Mouse (Mus musculus): ENCODE measurements around the gene Ccdc113. TPM values are rescaled to one million over a fixed set of nuclear protein-coding genes. Genes with fewer than 3 reads are reported as not detected.

The Ccdc113 gene
- total RNA-seq, 2 experiments from 2014 or later = not detected

DNA sequence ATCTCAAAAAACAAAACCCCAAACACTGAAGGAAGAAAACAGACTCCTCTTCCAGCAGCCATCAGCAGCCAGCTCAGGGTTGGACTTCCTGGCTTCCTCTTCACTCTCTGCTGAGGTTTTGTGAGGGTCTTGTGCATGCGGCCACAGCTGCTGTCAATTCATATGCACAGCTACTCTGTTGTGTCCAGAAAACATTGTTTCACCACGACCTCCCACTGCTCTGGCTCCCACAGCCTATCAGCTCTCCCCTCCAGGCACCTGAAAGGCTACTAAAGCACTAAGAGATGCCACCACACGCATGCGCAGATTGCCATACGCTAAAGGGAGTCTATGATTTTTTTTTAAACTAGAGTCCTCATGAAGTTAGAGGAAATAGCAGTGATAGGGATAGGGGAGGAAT lies 29.1 kb upstream of the Ccdc113 start:
- H3K4me3 ChIP-seq = no peak overlapping the region
- TF ChIP-seq CTCF (IDR thresholded peaks at IDR 0.05) = no peak
- no peak for DNase-seq
- intact Hi-C loops (cut with DNase I) = no loop called here
- no peak overlapping the region for H3K27ac ChIP-seq

DNA sequence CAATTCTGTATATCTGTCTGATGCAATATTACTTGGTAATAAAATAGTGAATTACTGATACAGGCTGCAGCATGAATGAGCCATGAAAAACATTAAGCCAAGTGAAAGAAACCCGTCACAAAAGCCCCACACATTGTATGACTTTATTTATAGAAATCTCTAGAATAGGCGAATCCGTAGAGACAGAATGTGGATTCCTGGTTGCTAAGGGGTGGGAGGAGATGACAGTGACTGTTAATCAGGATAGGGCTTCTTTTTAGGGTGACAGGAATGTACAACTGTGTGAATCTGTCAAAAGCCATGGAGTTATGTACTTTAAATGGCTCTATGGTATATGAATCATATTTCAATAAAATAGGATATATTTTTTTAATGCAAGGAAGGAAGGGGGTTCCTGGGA lies 28.3 kb upstream of the Ccdc113 start:
- intact Hi-C loops (cut with DNase I) = no loop called here
- no peak overlapping the region for H3K27ac ChIP-seq
- no peak for TF ChIP-seq CTCF (IDR thresholded peaks at IDR 0.05)
- DNase-seq = no peak
- H3K4me3 ChIP-seq = no peak overlapping the region

- no peak overlapping the region for H3K4me3 ChIP-seq
- no peak overlapping the region for H3K27ac ChIP-seq
- TF ChIP-seq CTCF (IDR thresholded peaks at IDR 0.05) = peak; percentile 21; the same call in 1 of the 2 replicates
- intact Hi-C loops (cut with DNase I) = no loop called here
- no peak for DNase-seq
Measured at GRCm38 (mm10) chr8:95506245-95506644, 27.6 kb upstream of the Ccdc113 start.

DNA sequence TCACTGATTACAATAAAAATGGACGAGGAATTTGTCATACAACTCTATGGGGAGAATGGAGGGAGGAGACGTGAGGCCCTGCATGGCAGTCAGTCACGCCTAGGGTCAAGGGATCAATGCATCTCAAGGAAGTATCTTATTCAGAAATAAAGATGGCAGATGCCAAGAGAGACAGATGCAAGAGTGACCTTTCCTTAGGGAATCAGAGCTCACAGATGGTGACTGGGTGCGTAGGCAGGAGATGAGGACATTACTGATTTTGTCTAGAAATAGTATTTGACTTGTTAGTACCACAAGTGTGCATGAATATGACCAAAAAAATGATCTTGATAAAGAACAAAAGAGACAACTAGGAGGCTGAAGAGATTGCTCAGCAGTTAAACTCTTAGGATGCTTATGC lies 21.6 kb upstream of the Ccdc113 start:
- Histone ChIP-seq H3K4me3 (no peak overlapping the region), H3K27ac (no peak overlapping the region)
- DNase-seq = no peak
- no peak for TF ChIP-seq CTCF (IDR thresholded peaks at IDR 0.05)
- intact Hi-C loops (cut with DNase I) = no loop called here

DNA sequence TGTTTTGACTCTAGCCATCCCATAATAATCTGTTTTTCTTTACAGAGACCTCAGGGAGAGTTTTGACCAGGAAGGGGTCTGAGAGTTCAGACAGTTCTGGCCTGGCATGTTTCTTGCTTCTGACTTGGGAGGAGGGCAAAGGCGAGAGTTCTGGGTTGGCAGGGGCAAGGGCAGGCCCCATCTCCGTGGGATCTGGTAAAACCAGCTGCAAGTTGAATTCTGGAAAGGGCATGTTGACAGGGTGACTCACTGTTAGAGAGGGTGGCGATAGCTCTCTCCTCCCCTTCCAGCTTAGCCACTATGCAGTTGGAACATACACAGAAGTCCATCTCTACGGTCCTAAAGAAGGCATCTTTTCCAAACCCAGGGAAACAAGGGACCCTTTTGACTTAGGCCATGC lies 20.7 kb upstream of the Ccdc113 start:
- intact Hi-C loops (cut with DNase I) = no loop called here
- Histone ChIP-seq H3K4me3 (no peak overlapping the region), H3K27ac (no peak overlapping the region)
- TF ChIP-seq CTCF (IDR thresholded peaks at IDR 0.05) = no peak
- DNase-seq = no peak

GRCm38 (mm10) chr8:95516928-95517327 lies 17.0 kb upstream of the Ccdc113 start:
- no peak for TF ChIP-seq CTCF (IDR thresholded peaks at IDR 0.05)
- DNase-seq = no peak
- Histone ChIP-seq H3K27ac (no peak overlapping the region), H3K4me3 (no peak overlapping the region)
- intact Hi-C loops (cut with DNase I) = no loop called here

GRCm38 (mm10) chr8:95523991-95524390 lies 9.9 kb upstream of the Ccdc113 start:
- intact Hi-C loops (cut with DNase I) = no loop called here
- Histone ChIP-seq H3K4me3 (no peak overlapping the region), H3K27ac (no peak overlapping the region)
- TF ChIP-seq CTCF (IDR thresholded peaks at IDR 0.05) = no peak
- no peak for DNase-seq

GRCm38 (mm10) chr8:95528194-95528593 lies 5.7 kb upstream of the Ccdc113 start:
- no peak for TF ChIP-seq CTCF (IDR thresholded peaks at IDR 0.05)
- no peak overlapping the region for H3K27ac ChIP-seq
- intact Hi-C loops (cut with DNase I) = no loop called here
- no peak overlapping the region for H3K4me3 ChIP-seq
- DNase-seq = no peak

- DNase-seq = no peak
- TF ChIP-seq CTCF (IDR thresholded peaks at IDR 0.05) = no peak
- Histone ChIP-seq H3K4me3 (no peak overlapping the region), H3K27ac (no peak overlapping the region)
- intact Hi-C loops (cut with DNase I) = no loop called here
Measured at GRCm38 (mm10) chr8:95528750-95529310, 5.1 kb upstream of the Ccdc113 start.

- Histone ChIP-seq H3K4me3 (no peak overlapping the region), H3K27ac (no peak overlapping the region)
- DNase-seq = no peak
- TF ChIP-seq CTCF (IDR thresholded peaks at IDR 0.05) = no peak
- intact Hi-C loops (cut with DNase I) = no loop called here
Measured at GRCm38 (mm10) chr8:95532206-95532605, 1.7 kb upstream of the Ccdc113 start.

DNA sequence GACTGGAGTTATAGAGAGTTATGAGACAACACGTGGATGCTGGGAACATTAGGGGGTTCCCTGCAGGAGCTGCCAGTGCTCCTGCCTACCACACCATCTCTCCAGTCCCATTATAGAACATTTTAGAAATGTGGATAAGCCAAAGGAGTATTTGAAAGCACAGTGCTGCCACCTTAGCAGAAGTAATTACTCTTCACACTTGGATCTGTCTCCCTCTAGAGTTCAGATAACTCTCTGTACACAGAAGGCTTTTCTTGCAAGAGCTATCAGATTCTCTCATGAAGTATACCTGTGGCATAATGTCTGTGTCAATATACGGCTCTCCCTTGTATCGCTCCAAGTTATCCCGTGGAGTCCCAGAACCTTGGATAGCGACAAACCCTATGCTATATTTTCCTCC lies 5.6 kb downstream of the Ccdc113 start:
- TF ChIP-seq CTCF (IDR thresholded peaks at IDR 0.05) = peak; percentile 28; the same call in 1 of the 2 replicates
- DNase-seq = no peak
- Histone ChIP-seq H3K4me3 (no peak overlapping the region), H3K27ac (no peak overlapping the region)
- intact Hi-C loops (cut with DNase I) = no loop called here

DNA sequence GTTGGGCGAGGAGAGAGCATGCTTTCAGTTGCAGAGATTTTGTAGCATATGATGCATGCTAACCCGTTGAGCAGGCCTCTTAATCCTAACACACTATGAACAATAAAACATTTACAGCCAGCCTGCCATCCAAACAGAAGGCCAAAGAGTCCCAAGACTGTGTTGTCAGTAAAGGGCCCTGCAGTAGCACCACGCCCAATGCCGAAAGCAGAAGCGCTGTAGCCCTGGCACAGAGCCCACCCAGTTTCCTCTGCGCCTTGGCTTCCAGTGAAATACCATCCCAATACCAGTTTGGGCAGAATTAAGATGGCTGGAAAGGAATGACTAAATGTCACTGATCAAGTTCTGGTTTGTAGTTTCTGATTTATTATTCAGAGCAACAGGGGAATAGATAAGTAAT lies 8.3 kb downstream of the Ccdc113 start:
- Histone ChIP-seq H3K27ac (no peak overlapping the region), H3K4me3 (no peak overlapping the region)
- no peak for TF ChIP-seq CTCF (IDR thresholded peaks at IDR 0.05)
- intact Hi-C loops (cut with DNase I) = no loop called here
- no peak for DNase-seq

- DNase-seq = no peak
- no peak overlapping the region for H3K4me3 ChIP-seq
- intact Hi-C loops (cut with DNase I) = no loop called here
- no peak overlapping the region for H3K27ac ChIP-seq
- no peak for TF ChIP-seq CTCF (IDR thresholded peaks at IDR 0.05)
Measured at GRCm38 (mm10) chr8:95543065-95543464, 9.2 kb downstream of the Ccdc113 start.

- no peak for TF ChIP-seq CTCF (IDR thresholded peaks at IDR 0.05)
- Histone ChIP-seq H3K4me3 (no peak overlapping the region), H3K27ac (no peak overlapping the region)
- intact Hi-C loops (cut with DNase I) = no loop called here
- DNase-seq = no peak
Measured at GRCm38 (mm10) chr8:95545815-95546214, 11.9 kb downstream of the Ccdc113 start.

Measured in gastrocnemius, adult 2 months (tissue).